Mouse (Mus musculus): ENCODE measurements at regions not wholly inside any gene's neighbourhood (a gene's known extent, or its start where the extent isn't known, plus 50 kb on each side); places are given as distances from the start of the nearest gene placed in this dataset.
A peak's percentile ranks its signal among the peaks of the same experiment; 100 is the strongest.

DNA sequence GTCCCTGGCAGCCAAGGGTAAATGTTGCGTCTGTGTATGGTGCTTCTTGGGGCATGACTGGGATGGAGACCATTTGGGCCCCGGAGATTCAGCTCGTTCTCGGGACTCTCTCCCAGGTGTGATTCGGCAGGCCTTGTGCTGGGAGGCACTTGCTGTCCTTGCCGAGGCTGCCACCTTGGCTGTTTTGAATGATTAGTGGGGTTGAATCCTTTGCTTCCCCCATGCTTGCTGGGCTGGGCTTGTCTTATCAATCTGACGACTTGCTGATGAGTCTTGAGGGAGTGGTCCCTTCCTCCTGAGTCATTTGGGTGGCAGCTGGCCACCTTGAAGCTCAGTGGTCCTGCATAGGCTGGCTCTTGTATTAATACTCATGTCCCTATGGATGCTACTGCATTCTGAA lies 52.0 kb upstream of the Eef2kmt start:
- no peak for TF ChIP-seq CTCF (IDR thresholded peaks at IDR 0.05; ENCODE audit: extremely low read depth, insufficient read depth, insufficient read length, insufficient replicate concordance)
- TF ChIP-seq POLR2A (IDR thresholded peaks at IDR 0.05; ENCODE audit: low read depth, low read length): no peak
- 0 out of 2 replicates have a peak, but pooled peaks cover 5% of the 10 kb centered on the region for H3K27me3 ChIP-seq (ENCODE audit: control insufficient read depth, insufficient read depth, low read length)
- no peaks in the 10 kb centered on the region for H3K36me3 ChIP-seq (ENCODE audit: control insufficient read depth, insufficient read depth, low read length)
- no peak overlapping the region for H3K4me3 ChIP-seq (ENCODE audit: extremely low read depth, insufficient read depth, insufficient read length)
- H3K4me1 ChIP-seq (ENCODE audit: control insufficient read depth, insufficient read depth, insufficient read length): 0 out of 2 replicates have a peak, but pooled peaks cover 4% of the 10 kb centered on the region
- H3K27ac ChIP-seq (ENCODE audit: insufficient read depth, low read length): no peak overlapping the region
- DNase-seq (ENCODE audit: low read depth in 1 of 2, low spot score in 2 of 2): no peak
- 81% methylated on average over 7 of the region's 7 CpGs for WGBS

DNA sequence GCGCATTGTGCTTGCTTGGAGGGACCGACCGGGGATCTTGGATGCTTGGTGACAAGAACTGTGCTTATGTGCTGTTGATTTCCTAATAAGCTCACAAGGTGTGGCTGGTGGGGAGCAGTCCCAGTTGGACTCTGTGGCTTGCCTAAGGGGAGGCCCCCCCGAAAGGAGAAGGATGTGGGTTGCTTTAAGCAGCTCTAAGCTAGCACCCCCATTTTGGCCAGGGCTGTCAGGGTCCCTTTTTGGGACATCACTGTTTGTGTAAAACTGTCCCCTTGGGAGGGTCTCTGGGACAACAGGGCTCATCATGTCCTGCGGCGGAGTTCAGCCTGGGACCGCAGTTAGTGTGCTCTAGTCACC lies 51.4 kb upstream of the Eef2kmt start:
- H3K27me3 ChIP-seq (ENCODE audit: control insufficient read depth, insufficient read depth, low read length): 0 out of 2 replicates have a peak, but pooled peaks cover 5% of the 10 kb centered on the region
- 0 out of 2 replicates have a peak, but pooled peaks cover 4% of the 10 kb centered on the region for H3K4me1 ChIP-seq (ENCODE audit: control insufficient read depth, insufficient read depth, insufficient read length)
- H3K27ac ChIP-seq (ENCODE audit: insufficient read depth, low read length): no peak overlapping the region
- no peaks in the 10 kb centered on the region for H3K36me3 ChIP-seq (ENCODE audit: control insufficient read depth, insufficient read depth, low read length)
- DNase-seq (ENCODE audit: low read depth in 1 of 2, low spot score in 2 of 2): no peak
- H3K4me3 ChIP-seq (ENCODE audit: extremely low read depth, insufficient read depth, insufficient read length): no peak overlapping the region
- 82% methylated on average over 7 of the region's 7 CpGs for WGBS
- TF ChIP-seq POLR2A (IDR thresholded peaks at IDR 0.05; ENCODE audit: low read depth, low read length): no peak
- no peak for TF ChIP-seq CTCF (IDR thresholded peaks at IDR 0.05; ENCODE audit: extremely low read depth, insufficient read depth, insufficient read length, insufficient replicate concordance)

DNA sequence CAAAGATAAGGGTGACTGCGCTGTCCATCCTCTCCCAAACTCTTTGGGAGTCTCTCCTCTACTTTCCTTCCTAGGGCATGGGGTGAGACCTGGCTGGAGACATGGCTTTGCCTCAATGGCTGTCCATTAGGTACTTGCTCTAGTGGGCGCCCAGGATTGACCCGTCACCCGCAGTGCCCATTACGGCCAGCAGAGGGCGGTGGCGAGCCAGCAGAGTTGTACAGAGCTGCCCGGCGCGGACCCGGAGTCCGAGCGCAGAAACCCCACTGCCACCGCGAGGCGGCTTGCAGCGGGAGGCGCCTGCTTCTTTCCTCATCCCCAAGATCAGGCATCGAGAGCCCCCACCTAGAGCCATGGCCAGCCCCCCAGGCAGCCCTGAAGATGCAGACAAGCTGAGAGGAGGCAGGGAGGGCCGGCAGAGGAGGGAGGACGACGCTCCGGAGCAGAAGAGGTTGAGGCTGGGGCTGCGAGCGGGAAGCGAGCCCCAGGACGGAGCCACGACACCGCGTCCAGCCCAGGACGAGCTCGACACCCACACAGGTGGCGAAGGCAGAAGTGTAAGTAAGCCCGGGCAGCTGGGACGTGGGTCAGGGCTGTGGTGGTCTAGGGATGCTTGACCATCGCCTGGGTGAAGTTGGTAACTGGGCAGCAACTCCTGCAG lies 50.9 kb upstream of the Eef2kmt start:
- H3K4me1 ChIP-seq (ENCODE audit: control insufficient read depth, insufficient read depth, insufficient read length): 0 out of 2 replicates have a peak, but pooled peaks cover 4% of the 10 kb centered on the region

More for the DNA sequence above, 50.9 kb upstream of the Eef2kmt start:
- Histone ChIP-seq H3K36me3 (ENCODE audit: control insufficient read depth, insufficient read depth, low read length) (no peaks in the 10 kb centered on the region), H3K27ac (ENCODE audit: insufficient read depth, low read length) (no peak overlapping the region), H3K27me3 (ENCODE audit: control insufficient read depth, insufficient read depth, low read length) (0 out of 2 replicates have a peak, but pooled peaks cover 5% of the 10 kb centered on the region), H3K4me3 (ENCODE audit: extremely low read depth, insufficient read depth, insufficient read length) (peak overlapping the region; percentile 40; the same call in 1 of the 2 replicates)
- DNase-seq (ENCODE audit: low read depth in 1 of 2, low spot score in 2 of 2): peak; percentile 9 to 81
- 4% methylated on average over 36 of the region's 36 CpGs for WGBS
- TF ChIP-seq POLR2A (IDR thresholded peaks at IDR 0.05; ENCODE audit: low read depth, low read length): no peak
- TF ChIP-seq CTCF (IDR thresholded peaks at IDR 0.05; ENCODE audit: extremely low read depth, insufficient read depth, insufficient read length, insufficient replicate concordance): peak; percentile 97

Measured in spleen, adult 2 months (tissue).